Mouse (Mus musculus): ENCODE data around the gene Elk4.
A peak's percentile ranks its signal among the peaks of the same experiment; 100 is the strongest.

Gene Elk4

GRCm38 (mm10) chr1:131987432-131987831 lies 20.0 kb upstream of the Elk4 start:
- no peak for DNase-seq

DNA sequence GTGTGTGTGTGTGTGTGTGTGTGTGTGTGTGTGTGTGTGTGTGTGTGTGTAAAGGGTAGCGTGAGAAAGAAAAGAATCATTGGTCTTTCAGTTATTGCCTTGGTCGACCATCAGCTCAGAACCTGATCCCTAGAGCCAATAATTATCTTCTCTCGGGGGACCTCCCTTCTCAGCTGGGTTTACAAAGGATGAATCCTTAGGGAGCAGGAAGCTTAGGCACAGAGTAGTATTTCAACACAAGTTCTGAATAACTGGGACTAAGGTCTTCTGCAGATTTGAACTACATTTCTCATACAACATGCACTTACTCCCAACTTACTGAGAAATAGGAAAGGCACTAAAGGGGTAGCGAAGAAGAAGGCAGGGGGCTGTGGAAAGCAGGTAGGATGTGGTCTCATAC lies 17.9 kb upstream of the Elk4 start:
- DNase-seq = no peak

DNA sequence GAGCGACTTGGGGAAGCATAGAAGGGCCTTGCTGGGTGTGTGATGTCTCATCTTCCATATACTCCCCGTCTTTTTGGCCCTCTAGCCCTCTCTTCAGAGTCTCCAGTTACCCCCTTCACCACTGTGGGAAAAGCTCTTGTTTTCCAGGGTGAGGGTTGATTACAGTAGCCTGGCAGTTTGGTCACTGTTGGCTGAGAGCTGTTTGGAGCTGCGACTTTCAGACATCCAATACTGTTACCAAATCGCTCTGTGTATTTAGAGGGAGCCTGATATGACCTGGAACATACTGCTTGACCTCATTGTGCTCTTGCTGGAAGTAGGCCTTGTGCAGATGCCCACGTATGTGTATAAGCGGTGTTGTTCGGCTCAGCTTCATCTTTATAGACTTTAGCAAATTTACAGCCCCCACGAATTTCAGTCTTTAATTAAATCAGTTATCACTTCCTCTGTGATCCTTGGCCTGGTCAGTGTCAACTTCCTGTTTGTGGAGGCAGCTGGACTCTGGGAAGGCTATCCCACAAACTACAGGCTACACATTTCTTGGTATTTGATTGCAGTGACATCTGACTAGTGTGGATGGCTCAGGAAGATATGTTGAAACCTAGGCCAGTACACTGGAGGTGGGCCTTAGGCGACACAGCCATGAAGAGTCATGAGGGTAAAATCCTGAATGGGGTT lies 17.2 kb upstream of the Elk4 start:
- DNase-seq = no peak

GRCm38 (mm10) chr1:131992561-131993001 lies 14.8 kb upstream of the Elk4 start:
- DNase-seq = peak; percentile 67

DNA sequence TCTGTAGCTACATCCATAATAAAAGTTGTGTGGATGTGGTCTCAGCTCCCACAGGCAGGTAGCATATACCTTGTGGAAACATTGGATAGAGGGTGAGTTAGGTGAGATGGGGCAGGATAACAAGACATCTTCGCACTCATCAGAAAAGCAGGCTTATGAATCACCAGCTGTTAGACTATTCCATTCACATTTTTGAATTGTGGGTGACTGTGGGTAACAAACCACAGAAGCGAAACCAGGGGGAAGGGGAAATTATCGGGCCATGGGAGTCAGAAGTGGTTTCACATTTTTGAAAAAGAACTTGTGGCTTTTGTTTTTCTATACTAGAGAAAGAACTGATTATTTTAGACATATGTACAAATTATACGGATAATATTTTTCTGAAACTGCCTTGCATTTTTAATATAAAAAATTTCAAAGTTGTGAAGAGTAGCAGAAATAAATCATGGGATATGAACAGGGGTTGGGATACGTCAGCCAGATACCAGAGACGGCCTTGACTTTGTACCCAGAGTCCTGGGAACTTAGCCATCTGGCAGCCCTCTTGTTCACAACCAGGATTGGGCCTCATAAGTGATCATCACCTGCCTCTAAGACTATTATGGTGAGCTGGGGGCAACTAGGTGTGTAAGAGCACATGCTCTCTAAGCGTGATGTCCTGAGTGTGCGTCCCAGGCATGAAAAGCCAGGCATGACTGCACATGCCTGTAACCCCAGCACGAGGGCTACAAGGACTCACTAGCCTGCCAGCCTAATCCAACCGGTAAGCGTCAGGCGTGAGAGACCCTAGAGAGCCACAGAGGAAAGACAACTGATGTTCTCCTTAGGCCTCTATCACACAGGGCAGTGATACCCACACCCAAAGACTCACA lies 14.0 kb upstream of the Elk4 start:
- DNase-seq = no peak

DNA sequence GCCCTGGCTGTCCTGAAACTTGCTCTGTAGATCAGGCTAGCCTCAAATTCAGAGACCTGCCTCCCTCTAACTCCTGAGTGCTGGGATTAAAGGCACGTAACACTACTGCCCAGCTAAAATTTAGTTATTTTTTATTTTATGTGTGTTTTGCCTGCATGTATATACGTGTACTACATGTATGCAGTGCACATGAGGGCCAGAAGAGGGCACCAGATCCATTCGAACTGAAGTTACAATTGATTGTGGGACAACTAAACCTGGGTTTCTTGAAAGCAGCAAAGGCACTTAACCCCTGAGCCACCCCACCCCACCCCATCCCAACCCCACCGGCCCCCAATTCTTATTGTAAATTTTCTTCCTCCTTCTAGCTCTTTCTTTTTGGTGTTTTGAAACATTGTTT lies 12.3 kb upstream of the Elk4 start:
- DNase-seq = no peak

DNA sequence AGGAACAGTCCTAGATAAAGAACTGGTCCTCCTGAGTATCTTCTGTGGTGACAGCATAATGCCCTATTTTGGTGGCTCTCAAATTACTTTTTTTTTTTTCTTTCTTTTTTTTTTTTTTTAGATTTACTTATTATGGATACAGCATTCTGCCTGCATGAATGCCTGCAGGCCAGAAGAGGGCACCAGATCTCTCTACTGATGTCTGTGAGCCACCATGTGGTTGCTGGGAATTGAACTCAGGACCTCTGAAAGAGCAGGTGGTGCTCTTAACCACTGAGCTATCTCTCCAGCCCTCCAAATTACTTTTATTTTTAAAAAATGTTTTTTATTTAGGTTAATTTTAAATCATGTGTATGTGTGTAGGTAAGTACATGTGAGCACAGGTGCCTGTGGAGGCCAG lies 6.9 kb upstream of the Elk4 start:
- DNase-seq = no peak

GRCm38 (mm10) chr1:132001880-132002330 lies 5.5 kb upstream of the Elk4 start:
- no peak for DNase-seq

GRCm38 (mm10) chr1:132003111-132003510 lies 4.3 kb upstream of the Elk4 start:
- DNase-seq = no peak

- no peak for DNase-seq
These were observed 3.6 kb upstream of the Elk4 start for GRCm38 (mm10) chr1:132003817-132004216.

DNA sequence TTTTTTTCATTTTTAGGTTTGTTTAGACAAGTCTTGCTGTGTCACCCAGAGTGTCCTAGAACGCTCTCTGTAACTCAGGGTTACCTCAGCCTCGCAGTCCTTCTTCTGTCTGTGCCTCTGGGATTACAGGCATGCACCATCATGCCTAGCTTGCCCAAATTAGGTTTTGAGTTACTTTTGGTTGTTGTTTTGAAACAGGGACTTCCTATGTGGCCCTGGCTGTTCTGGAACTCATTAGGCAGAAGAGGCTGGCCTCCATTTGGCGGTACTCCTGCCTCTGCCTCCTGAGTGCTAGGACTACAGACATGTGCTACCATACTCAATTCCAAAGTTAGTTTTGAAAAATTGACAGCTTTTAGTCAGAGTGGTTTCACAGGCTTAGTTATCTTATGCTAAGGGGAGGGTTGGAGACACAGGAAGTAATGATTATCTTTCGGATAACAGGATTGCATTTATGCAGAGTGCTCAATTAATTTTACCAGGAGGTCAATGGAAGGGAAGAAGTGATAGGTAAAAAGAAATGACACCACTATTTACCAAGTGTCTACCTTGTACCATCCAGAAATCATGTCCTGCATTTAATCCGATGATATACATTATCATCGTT lies 2.7 kb upstream of the Elk4 start:
- DNase-seq = no peak

GRCm38 (mm10) chr1:132005466-132005865 lies 1.9 kb upstream of the Elk4 start:
- DNase-seq = no peak

- no peak for DNase-seq
These were observed 1.4 kb upstream of the Elk4 start for GRCm38 (mm10) chr1:132006046-132006445.

GRCm38 (mm10) chr1:132006721-132007120 lies 686 bp upstream of the Elk4 start:
- DNase-seq = no peak

GRCm38 (mm10) chr1:132007828-132008827 lies 721 bp downstream of the Elk4 start:
- peak; percentile 78 for DNase-seq

DNA sequence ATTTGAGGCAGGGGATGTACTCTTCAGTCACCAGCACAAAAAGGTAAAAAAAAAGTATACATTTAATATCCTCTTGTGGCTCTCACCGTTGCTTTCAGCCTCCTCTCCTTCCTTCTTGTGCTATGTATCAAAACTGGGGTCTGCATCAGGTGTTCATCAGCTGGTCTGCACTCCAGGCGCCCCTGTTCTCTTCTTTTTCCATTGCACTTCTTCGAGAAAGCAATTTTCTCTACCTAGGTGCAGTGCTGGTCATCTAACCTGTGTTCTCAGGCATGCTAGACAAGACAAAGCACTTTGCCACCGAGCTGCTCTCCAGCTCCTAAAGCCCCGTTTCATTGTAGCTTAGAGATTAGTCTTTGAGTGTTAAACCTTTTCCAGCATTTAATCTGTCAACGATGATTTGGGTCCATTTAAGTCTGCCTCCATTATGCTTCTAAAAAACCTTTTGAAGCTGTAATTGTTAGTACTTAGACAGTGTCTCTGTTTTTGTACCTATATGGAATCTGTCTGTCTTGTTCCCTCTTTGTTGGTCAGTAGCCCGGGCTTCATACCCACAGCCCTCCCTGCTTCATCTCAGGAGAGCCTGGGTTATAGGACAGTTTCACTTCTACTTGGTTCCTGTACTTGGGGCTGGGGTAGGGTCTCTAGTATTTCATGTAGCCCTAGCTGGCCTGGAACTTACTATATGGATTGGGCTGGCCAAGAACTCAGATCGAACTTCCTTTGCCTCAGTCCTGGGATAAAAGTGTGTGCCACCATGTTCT lies 1.7 kb downstream of the Elk4 start:
- no peak for DNase-seq

DNA sequence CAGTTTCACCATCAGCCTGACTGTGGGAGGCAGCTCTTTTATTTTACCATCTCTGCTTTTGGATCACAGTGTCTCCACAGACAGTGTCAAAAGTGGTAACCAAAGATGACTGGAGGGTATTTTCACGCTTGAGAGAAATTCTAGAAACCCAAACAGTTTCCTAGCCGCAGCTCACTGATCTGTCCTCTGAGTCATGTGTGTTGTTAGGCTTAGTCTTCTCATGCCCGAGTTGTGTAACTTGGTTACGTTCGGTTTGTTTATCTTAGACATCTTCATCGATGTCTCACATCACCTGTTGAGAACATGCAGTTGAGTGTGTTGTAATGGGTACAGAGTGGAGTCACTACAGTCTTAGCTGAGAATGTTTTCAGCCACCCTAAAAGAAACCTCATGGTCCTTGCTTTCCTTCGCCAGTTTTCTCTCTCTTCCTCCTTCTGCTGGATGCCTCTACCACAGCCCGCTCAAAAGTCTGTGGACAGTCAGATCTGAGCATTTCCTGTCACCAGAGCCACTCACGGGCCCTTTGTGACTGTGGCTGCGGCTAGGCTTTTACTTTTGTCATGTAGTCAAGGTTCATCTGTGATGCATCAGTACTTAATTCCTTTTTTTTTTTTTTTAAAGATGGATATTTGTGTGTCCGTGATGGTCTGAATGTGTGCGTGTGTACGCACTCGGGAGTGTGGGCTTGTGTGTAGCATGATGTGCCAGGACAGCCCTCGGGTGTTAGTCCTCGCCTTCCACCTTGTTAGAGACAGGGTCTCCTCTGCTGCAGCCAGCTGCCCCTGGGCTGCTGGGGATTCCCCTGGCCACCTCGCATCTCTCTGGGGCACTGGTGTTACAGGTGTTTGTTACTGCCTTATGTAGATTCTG lies 3.5 kb downstream of the Elk4 start:
- DNase-seq = no peak

GRCm38 (mm10) chr1:132011785-132012184 lies 4.4 kb downstream of the Elk4 start:
- no peak for DNase-seq

DNA sequence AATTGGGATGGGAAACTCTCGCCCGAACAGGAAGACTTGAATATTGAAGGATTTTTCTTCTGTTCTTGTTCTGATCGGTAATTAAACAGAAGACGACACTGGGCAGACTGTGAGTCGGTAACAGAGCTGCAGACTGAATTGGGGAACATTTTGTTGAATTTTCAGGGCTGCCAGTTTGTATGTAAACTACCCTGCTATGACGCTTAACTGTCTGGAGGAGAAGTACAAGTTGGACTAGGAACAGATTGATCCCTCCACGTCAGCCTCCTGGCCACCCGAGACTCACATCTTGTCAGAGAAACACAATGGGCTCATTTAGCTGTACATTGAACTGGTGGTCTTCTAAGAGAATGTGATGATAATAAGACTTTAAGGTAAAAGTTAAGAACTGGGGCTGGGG lies 5.5 kb downstream of the Elk4 start:
- no peak for DNase-seq

GRCm38 (mm10) chr1:132014800-132015199 lies 7.4 kb downstream of the Elk4 start:
- DNase-seq = no peak

DNA sequence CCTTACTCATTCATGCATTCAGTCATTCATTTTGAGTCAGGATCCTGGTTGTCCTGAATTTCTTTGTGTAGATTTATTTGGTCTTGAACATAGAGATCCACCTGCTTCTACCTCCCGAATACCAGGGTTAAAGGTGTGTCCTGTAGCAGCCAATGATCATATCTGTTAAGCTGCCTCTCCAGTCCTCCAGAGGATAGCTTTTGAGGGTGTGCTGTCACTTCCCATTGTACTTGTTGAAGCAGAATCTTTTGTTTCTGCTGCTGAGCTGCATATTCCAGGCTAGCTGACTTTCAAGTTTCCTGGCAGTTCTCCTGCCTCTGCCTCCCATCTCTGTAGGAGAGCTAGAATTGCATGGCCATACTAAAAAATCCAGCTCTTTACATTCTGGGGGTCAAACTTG lies 9.3 kb downstream of the Elk4 start:
- no peak for DNase-seq
